Mouse (Mus musculus): Measurements from ENCODE around the gene Cep164.

Gene Cep164

DNA sequence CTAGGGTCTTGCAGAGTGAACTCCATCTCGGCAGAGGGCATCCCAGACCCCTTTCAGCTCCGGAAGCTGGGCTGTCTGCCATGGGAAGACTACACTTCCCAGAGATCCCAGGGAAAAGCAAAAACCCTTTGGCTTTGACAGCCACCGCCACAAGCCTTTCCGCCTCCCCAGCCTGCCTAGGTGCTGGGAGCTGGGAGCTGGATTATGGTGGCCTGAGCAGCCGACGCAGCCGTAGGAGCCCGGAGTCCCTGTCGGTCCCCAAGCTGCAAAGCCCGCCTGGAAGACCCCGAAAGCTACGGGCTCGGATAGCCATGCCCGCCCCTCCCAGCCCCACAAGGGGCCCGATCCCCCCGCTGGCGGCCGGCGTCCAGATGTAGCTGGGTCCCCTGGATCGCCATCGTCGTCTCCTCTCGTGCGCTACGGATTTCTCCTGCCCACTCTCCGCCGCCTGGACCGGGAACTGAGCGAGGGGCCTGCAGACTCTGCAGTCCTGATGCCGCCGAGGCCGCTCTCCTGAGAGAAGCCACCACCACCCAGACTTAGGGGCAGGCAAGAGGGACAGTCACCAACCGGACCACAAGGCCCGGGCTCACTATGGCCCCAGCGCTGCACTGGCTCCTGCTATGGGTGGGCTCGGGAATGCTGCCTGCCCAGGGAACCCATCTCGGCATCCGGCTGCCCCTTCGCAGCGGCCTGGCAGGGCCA, 10.1 kb upstream of the Cep164 start, which contains the start of gene Bace1:
Gene Bace1 (plus strand): TSS at position 147 of the 705 bp plus-strand sequence.
- DNase-seq (ENCODE audit: low read depth, low spot score), result peak; percentile 86

DNA sequence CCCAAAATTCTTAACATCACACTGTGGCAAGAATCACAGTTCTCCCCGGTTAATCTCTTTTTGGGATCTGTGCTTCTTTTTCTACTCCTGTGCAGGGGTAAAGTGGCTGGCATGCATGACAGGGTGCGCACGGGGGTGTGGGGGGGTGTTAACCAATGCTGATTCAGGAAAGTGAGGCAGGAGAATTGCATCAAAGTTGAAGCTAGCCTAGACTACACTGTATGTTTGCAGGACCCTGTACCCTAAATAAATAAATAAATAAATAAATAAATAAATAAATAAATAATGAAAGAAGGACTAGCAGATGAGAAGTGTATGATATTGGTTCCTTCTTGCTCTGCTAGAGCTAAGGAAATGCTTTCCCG, 9.6 kb upstream of the Cep164 start:
- DNase-seq (ENCODE audit: low read depth, low spot score), result no peak

DNA sequence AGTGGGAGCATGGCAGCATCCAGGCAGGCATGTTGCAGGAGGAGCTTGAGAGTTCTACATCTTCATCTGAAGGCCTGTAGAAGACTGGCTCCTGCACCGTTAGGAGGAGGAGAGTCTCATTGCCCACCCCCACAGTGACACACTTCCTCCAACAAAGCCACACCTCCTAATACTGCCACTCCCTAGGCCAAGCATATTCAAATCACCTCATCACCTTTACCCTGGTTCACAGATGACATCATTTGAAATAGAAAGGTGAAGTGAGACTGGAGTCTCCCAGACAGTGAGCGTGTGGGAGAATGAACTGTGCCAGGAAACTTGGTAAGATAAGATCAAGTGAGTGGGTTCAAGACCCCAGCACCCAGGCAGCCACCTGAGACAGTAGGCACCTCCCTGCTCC, 5.0 kb upstream of the Cep164 start:
- DNase-seq (ENCODE audit: low read depth, low spot score), result no peak

DNA sequence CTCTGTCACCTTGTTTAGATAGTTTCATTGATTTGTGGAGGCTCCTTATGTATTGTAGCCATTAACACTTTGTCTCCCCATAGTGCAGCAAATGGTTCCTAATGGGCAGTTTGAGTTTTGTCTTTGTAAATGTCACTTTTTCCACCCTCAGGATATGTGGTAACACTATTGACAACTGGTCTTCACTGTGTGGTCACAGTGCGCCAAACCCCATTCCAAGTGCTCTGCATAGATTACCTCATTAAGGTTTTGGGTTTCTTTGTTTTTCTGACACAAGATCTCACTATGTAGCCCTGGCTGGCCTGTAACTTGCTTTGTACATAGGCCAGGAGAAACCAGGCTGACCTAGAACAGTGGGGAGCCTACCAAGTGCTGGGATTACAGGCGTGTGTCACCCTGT, 4.4 kb upstream of the Cep164 start:
- DNase-seq (ENCODE audit: low read depth, low spot score), result no peak

DNA sequence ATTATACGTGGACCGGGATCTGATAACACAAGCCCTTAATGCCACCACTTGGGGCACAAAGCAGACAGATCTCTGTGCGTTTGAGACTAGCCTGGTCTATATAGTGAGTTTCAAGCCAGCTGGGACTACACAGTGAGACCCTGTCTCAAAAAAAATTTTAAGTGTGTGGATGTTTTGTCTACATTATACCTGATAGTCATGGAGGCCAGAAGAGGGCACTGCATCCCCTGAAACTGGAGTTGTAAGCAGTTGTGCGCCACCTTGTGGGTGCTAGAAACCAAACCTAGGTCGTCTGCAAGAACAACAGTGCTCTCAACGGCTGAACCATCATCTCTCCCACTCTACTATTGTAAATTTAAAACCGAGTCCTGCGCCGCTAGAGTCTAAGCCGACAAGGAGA, 616 bp upstream of the Cep164 start:
- no peak for DNase-seq (ENCODE audit: low read depth, low spot score)

DNA sequence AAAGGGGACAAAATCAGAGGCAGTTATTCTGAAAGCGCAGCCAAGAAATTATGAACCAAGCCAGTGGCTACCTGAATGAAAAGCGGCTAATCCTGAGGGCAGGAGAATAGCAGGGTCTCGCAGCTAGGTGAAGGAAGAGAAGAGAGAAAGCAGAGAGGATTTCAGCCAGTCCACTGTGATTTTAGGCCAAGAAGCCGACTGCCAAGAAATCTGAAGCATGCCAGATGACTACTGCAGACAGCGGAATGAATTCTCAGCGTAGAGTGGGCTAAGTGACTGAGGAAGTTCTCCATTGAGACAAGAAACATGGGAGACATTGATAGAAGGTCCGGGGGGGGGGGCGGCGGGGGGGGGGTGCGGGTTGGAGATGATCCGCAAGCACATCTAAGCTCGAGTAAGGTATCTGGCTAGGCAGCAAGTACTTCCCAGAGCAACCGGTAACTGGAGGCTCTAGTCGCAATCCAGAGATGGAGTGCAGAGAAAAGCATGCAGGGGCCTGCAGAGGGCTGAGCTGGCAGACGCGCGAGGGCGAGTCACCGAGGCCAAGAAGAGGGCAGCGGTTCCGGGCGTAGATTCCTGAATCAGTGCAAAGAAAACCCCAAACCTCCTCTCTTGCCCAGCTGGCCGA, 714 bp downstream of the Cep164 start:
- DNase-seq (ENCODE audit: low read depth, low spot score), result no peak

DNA sequence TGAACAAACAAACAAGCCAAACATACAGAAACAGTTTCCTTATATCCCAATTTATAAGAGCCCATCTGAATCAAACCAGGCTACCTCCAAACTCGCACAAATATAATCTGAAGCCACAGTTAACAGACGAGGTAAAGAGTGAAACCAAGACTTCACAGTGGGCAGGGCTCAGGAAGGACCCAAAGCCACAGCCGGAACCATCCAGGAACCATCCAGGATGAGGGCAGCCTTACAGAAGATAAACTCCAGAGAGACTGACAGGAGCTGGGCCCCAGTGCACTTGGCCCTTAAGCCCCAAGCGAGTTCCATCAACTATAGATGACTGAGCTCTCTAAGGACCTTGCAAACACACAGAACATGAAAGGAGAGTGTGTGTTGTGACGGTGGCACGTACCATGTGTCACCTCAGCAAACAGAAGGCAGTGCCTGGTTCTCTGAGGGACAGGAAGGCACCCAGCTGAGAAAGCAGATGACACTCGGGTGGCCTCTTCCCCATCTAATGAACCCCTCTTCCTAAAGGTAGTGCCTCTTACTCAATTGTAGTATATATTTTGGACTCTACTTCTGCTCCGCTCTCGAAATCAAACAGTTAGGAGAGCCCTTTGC, 10.0 kb downstream of the Cep164 start:
- DNase-seq (ENCODE audit: low read depth, low spot score), result no peak

DNA sequence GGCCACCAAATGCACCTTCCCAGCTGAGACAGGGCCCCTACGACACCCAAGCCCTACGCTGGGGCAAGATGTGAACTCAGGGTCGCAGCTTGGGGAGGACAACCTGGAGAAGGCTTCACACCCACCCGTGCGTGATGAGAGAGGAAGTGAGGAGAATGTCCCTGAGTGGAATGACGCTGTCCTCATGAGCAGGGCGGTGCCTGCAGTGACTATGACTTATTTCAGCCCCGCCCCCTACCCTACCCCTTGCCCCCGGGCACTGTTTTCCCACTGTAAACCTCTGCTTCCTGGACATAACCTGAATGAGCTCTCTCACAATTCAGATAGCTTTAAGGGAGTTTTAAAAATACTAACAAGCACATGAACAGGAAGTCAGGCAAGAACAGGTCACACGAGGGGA, 13.0 kb downstream of the Cep164 start:
- no peak for DNase-seq (ENCODE audit: low read depth, low spot score)

DNA sequence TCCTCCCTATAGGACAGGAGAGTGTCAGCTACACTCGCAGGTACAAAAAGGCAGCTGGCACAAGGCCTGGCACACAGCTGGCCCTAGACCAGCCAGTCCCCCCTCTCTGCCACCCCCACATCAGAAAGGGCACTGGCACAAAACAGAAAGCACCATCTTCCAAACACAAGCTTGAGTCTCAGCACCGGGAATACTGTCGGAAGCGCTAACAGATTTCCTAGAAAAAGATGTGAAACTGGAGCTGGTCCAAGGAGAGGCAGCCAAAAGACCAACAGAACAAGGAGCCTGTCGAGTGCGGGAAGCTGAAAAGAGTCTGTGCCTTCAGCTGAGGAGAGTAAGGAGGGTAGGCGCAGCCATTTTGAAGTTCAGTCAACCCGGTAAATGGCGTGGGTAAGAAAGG, 13.4 kb downstream of the Cep164 start:
- DNase-seq (ENCODE audit: low read depth, low spot score), result no peak

DNA sequence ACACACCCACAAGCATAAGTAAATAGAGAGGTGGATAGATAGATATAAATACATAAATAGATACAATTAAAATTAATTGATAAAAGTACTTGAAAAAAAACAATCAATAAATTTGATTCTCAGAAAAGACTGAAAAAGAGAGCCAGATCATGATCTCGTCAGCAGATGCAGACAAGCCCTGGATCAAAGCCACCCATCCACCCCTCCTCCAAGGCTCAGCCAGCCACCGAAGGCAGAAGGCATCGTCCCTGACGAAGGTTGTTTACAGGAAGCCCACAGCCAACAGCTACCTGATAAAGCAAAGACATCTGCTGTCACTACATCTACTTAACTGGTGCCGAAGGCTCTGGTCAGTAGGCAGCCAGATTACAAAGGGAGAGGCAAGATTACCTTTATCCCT, 16.5 kb downstream of the Cep164 start:
- DNase-seq (ENCODE audit: low read depth, low spot score), result no peak

DNA sequence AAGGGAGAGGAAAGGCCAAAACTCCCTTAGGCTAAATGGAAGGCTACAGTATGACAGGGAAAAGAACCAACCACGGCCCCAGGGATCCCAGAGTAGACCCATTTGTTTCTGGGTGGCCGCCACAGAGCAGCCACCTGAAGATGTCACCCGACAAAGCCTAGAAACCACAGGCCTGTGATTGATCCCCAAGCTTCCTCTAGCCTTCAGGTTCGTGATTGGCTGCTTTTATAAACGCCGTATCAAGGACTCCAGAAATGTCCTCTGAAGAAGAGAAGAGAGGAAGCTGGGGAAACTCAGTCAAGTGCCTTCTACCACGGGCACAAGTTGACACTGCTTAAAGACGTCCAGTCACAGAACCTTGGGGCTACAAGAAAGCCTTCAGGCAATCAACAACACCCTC, 20.7 kb downstream of the Cep164 start:
- no peak for DNase-seq (ENCODE audit: low read depth, low spot score)

DNA sequence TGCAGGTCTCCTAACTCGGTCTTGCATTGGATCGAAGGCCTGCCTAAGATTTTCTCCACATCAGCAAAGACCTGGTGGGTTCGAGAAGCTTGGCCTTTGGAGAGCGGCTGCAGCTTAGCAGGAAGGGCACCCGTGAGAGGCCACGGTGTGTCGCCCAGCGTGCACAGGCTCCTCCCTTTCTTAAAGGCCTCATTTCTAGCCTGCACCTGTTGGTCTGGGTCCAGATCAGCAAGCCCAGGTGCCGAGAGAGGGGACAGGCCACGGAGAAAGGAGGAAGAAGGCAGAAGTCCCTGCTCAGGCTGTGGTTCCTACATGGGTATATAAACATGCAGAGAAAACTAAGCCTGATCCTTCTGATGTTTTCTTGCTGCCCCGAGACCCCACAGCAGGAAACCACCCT, 21.2 kb downstream of the Cep164 start:
- DNase-seq (ENCODE audit: low read depth, low spot score), result no peak

DNA sequence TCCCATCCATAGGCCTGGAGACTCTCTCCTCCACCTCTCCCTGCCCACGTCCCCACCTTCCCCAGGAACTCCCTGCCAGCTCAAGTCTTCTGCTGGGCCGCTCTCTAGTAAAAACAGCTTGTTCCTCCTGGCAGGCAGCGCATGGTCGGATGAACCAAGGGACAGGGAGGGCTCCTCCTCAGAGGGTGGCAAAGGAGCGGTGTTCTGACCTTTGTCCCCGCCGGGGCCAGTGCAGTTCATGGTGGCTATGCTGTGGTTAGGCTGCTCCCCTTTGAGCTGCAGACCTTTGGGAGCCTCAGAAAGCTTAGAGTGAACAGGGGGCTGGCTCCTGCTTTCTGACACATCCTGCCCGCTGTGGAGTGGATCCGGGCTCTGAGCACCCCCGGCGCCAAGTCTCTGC, 21.6 kb downstream of the Cep164 start:
- DNase-seq (ENCODE audit: low read depth, low spot score), result no peak

DNA sequence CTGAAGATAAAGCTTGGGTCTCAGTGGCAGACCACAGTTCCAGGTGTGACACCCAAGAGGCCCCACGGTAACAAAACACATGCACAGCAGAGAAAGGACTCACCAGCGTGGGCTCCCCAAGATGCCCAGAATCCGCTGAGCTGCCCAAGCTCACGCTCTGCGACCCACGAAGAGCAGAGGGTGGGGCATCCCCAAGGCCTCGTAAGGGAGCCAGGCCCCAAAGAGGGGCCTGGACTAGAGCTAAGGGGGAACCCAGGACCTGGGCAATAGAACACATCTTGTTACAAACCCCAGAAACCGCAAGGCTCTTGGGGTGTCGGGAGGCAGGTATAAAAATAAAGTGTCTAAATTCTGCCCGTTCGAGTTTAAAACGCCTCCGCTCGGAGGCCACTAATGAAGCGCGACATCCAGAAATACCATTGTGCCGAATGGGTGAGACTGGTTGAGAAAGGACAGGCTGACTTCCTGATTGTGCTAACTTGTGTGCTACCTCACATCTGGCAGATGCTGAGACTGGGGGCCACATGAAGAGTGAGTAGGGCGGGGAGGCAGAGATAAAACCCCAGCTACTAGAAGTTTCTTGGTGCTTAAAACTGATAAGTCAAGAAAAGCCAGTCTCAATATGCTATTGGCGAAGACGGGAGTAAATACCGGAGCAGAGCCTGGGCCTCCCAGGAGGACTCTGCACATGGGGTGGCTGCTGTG, 25.3 kb downstream of the Cep164 start:
- no peak for DNase-seq (ENCODE audit: low read depth, low spot score)

DNA sequence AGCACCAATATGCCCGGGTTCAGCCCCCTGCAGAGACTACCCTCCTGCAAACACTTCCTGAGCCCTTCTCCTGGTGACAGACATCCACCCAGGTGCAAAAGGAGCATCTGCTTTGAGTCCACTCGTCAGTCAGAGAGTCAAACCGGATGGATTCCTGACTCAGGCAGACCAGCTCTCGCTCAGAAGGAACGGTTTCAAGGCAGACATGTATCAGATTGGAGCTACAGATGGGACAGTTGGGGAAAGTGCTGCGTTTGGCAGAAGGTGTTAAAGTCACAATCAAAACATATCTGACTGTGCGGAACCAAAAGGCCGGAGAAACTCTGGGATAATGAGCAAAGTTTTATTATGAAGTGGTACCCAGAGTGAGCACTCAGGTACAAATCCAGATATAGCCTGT, 29.1 kb downstream of the Cep164 start:
- DNase-seq (ENCODE audit: low read depth, low spot score), result no peak

DNA sequence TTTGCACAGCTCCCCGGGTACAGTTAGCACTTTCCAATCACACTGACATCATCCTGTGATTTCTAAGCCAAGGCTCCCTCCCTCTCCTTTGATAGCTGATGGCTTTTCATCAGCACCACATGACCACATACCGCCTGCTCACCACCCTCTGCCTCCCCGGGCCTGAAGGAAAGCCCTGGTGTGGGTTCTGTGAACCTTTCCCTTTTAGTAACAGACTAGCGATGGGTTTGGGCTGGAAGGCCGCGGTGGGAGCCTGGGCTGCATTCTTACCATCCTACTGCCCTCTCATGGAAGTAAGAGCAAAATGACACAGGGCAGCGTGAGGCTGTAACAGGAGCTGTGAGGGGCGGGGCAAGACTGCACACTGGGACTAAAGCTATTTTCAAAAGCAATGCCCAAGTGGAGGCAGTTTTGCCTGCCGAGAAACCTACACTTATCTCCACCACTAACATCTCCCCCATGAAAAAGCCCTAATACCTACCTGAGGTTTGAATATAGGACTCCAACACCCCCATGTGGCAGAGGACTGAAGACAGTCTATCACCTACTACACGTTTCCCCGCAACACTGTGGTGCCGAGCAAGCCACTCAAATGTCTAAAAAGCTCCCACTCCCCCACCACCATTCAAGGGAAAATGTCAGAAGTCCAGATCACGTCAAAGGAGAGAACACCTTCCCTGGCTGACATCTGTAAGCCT, 29.9 kb downstream of the Cep164 start:
- peak; percentile 24 for DNase-seq (ENCODE audit: low read depth, low spot score)

DNA sequence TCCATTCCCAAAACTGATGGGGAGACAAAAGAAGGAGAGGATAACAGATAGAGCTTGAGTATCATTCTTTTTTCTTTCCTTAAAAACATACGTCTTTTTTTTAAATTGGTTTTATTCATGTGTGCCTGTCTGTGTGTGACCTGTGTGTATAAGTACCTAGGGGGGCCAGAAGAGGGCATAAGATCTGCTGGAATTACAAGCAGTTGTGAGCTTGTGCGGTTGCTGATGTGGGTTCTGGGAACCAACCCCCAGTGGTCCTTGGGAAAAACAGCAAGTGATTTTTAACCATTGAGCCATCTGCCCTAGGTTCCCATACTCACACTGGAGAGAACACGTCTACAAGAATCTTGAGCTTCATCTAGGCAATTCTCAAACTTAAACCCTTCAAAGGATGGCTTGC, 31.2 kb downstream of the Cep164 start:
- DNase-seq (ENCODE audit: low read depth, low spot score), result no peak

DNA sequence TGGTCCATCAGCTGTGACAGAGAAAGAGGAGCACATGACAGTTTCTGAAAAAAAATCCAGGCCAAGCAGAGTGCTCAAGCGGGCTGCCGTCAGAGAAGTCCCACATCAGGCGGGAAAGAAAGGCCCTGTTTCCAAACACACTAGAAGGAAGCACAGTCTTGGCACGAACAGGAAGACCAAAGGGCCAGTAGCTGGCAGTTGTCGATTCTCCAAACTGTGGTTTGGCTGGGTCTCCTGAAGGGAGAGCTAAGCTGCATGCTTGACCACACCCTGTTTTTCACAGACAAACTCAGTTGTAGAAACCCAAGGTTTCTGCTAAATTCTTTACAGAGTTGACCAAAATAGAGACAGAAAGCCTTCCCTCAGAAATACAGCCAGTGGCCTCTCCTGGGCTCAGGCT, 32.8 kb downstream of the Cep164 start:
- peak; percentile 69 for DNase-seq (ENCODE audit: low read depth, low spot score)

DNA sequence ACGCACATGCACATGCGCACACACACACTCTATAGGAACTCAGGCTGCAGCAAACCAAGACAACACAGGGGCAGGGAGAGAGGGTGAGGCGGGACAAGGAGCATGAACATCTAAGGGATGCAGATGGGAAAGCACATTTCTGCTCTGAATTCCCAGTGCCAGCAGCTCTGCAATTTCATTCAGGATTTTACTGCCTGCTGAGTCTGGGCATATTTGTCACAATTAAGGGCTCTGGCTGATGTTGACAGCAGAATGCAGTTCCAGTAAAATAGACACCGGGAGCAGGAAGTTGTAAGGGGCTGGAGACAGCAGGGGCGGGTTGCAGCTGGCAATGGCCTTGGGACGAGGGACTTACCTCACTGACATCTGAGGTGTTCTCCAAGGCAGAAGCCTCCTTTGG, 34.8 kb downstream of the Cep164 start:
- no peak for DNase-seq (ENCODE audit: low read depth, low spot score)

DNA sequence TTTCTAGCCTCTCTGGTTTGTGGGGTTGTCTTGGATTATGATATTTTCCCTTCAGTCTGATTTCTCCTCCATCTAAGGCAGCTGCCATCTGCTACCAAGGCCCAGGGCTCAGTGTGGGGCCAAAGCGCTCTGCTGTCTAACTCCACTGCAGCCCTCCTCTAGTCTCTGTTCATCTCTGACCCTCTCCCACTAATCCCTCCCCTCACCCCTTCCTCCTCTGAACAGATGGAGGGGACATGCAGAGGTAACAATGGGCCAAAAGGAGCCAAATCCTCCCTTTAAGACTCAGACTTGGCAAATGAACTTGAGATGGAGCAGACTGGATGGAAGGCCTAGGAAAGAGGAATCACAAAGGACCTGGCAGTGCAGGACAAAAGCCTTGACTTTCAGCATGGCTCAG, 36.3 kb downstream of the Cep164 start:
- no peak for DNase-seq (ENCODE audit: low read depth, low spot score)

DNA sequence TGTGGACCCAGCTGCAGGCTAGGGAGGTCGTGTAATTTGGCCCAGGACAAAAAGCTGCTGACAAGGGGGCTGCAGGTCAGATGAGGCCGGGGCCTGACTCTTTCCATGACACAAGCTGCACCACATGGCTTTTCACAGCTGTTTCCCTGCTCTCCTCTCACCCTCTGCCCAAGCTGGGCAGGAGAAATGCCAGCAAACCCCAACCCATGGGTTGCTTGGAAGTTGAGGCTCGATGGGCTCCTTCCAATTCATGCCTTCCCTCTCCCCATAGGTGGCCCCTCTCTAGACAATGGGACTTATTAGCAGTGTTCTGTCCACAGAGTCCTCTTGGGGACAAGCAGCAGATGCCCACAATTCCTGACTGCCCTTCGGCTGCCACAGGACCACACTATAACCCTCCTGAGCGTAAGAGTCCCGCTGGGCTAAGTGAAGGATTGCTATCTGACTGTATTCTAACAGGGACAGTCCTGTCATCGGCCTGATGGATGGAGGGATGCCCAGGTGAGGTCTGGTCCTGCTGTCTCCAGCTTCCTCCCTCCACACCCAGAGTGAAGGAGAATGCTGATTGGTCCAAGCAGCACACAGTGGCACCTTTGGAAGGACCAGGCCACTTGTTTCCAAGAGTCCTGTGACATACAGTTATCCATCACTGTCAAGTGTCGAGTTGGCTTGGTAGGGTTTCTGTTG, 36.9 kb downstream of the Cep164 start:
- DNase-seq (ENCODE audit: low read depth, low spot score), result no peak

DNA sequence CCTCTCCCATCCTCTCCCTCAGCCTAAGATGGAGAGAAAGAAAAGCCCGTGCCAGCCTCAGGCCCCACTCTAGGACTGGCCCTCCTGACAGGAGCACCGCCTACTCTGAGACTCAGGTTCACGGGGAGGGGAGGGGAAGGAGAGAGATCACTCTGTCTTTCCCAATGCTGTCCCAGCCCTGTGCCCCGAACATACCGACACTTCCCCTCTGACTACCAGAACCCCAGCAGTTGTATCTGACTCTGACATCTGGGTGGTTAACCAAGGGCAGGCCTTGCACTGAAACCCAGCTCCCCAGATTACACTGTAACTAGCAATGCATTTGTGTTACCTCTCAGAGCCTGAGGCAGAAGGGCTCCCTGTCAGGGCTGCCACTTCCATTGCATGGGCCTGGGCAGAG, 40.1 kb downstream of the Cep164 start:
- no peak for DNase-seq (ENCODE audit: low read depth, low spot score)
